Mouse (Mus musculus) megakaryocyte, embryonic 14.5 days (primary cell): Measurements from ENCODE around the gene Cgnl1.

ENCODE experiments used
- FLI1 ChIP-seq: IDR thresholded peaks from 2 replicates; pipeline ENCODE4 v1.6.1; 2012; ENCODE audit warnings: low read length, inconsistent platforms, mixed read lengths
- GATA1 ChIP-seq: IDR thresholded peaks from 3 replicates; pipeline ENCODE4 v1.6.1; 2012; ENCODE audit warnings: mixed read lengths, low read length, inconsistent platforms, borderline replicate concordance

- TF ChIP-seq GATA1 (no peak), FLI1 (no peak)
These were observed 166.3 kb downstream of the Cgnl1 start for GRCm38 (mm10) chr9:71604914-71605635.
